Mouse (Mus musculus): ENCODE measurements around the gene Bicdl2. TPM values are rescaled to one million over a fixed set of nuclear protein-coding genes. Genes with fewer than 3 reads are reported as not detected.

Gene Bicdl2
- 0.84 TPM in 1 of 2 replicates, not detected in the other for polyA plus RNA-seq (2015; fragmentation: Nextera tagmentation; extraction: Ambion mirVana)

DNA sequence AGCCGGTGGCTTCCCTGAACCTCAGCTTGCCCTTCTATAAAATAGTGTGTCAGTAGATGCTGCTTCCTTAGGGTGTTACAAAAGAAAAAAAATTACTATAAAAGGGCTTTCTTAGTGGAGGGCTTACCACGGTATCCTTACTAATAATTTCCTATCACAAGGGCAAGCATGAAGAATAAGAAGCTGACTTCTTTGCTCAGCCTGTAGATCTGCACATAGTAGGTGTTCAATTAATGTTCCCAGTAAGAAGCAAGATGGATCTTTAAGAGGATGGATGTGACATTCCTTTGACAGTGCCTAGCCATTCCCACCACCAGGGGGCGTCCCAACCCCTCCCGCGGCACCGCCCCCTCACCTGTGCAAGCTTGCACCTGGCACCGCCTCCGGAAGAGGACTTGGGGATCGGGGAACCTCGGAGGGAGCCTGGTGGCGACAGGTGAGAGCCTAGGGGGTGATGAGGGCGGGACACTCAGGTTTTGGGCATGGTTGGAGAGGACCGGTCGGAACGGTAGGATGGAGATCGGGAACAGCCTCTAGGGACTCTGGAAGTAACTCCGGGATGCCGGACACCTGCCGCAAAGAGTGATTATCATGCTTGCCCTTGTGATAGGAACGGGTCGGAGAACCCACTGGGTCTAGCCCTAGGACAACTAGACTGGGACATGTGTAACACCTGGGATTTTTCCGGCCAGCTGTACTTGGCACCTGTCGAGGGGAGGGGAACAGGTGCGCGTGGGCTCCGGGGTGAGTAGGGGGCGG is at the start of gene Bicdl2:
Bicdl2 (plus strand) TSS at position 390 of the 759 bp plus-strand sequence.
- Histone ChIP-seq H3K4me2 (peak within 1 kb of the TSS; percentile 34), H3K9ac (replicated peaks) (no peak within 1 kb of the TSS), H3K36me3 (no peaks in the 10 kb centered on the region), H3K27ac (replicated peaks) (no peak within 1 kb of the TSS), H3K27me3 (replicated peaks) (peaks cover 47% of the 10 kb centered on the region), H3K4me3 (replicated peaks) (no peak within 1 kb of the TSS; the same call in 1 of the 2 replicates), H3K4me1 (peaks cover 8% of the 10 kb centered on the region; the same call in 1 of the 2 replicates), H3K9me3 (replicated peaks) (no peaks in the 10 kb centered on the region)
- 4% methylated on average over 27 of the region's 27 CpGs for WGBS
- ATAC-seq (ENCODE audit: low FRiP score) = no peak

DNA sequence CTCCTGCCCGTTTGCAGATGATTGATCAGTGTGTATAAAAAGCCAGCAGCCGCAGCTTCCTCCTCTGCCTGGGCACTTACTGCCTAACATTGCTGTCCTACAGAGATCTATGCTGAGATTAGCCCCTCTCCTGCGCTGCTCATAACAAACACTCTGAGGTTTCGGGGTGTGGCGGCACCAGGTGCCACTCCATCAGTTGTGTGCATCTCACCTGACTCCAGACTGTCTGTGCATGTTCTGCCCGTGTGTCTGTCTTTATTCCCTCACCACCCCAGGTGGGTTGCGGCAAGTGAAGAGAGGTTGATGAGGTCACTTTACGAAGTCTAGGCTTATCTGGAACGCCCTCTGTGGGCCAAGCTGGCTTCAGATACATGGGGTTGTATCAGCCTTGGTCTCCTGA is 43.2 kb upstream of the Bicdl2 start:
- no peak overlapping the region for H3K27ac ChIP-seq (replicated peaks)
- ATAC-seq (ENCODE audit: low FRiP score) = no peak
- no peaks in the 10 kb centered on the region for H3K4me1 ChIP-seq
- 67% methylated on average over 9 of the region's 9 CpGs for WGBS
- H3K36me3 ChIP-seq = no peaks in the 10 kb centered on the region
- H3K9ac ChIP-seq (replicated peaks) = no peak overlapping the region
- 0 out of 2 replicates have a peak, but pooled peaks cover 4% of the 10 kb centered on the region for H3K27me3 ChIP-seq (replicated peaks)
- no peaks in the 10 kb centered on the region for H3K9me3 ChIP-seq (replicated peaks)
- H3K4me2 ChIP-seq = no peak overlapping the region
- no peak overlapping the region for H3K4me3 ChIP-seq (replicated peaks)

DNA sequence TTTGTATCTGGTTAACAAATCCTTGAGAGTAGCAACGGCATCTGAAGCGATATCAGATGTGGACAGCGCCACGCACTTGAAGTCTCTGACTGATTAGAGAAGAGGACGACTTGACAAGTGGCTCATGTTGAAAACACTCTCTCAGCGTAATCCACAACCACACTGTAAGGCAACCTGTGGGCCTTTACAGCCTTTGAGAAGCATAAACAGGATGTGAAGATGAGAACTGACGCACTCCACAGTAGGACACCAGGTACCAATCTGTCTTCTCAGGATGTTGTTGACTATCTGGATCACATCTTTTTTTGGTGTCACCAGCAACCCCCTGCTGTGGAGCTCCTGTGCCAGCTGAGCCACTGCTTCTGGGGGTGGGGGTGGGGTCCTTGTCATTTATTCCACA is 40.0 kb upstream of the Bicdl2 start:
- 0 out of 2 replicates have a peak, but pooled peaks cover 4% of the 10 kb centered on the region for H3K27me3 ChIP-seq (replicated peaks)
- WGBS = 86% methylated on average over 7 of the region's 7 CpGs
- H3K4me2 ChIP-seq = no peak overlapping the region
- H3K36me3 ChIP-seq = no peaks in the 10 kb centered on the region
- no peaks in the 10 kb centered on the region for H3K9me3 ChIP-seq (replicated peaks)
- ATAC-seq (ENCODE audit: low FRiP score) = no peak
- H3K27ac ChIP-seq (replicated peaks) = no peak overlapping the region
- H3K4me3 ChIP-seq (replicated peaks) = no peak overlapping the region
- H3K4me1 ChIP-seq = no peaks in the 10 kb centered on the region
- H3K9ac ChIP-seq (replicated peaks) = no peak overlapping the region

DNA sequence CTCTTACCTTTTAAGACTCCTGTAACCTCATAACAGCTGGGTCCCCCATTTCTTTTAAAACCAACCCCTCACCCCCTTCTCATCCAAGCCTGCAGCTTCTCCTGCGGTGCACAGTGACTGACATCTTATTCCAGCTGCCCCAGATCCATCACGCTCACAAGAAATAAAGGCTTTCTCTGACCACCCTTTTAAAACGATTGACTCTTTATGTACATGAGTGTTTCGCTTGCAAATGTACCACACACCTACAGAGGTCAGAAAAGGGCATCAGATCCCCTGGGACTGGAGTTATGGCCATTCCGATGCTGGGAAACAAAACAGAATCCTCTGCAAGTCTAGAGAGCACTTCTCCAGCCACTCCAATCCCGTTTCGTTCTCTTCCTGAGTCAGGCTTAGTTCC is 32.5 kb upstream of the Bicdl2 start:
- no peak for ATAC-seq (ENCODE audit: low FRiP score)
- Histone ChIP-seq H3K36me3 (no peaks in the 10 kb centered on the region), H3K27me3 (replicated peaks) (no peaks in the 10 kb centered on the region), H3K27ac (replicated peaks) (no peak overlapping the region), H3K4me2 (no peak overlapping the region), H3K4me1 (0 out of 2 replicates have a peak, but pooled peaks cover 3% of the 10 kb centered on the region), H3K4me3 (replicated peaks) (no peak overlapping the region), H3K9me3 (replicated peaks) (no peaks in the 10 kb centered on the region), H3K9ac (replicated peaks) (no peak overlapping the region)
- WGBS = 46% methylated on average over 7 of the region's 7 CpGs

DNA sequence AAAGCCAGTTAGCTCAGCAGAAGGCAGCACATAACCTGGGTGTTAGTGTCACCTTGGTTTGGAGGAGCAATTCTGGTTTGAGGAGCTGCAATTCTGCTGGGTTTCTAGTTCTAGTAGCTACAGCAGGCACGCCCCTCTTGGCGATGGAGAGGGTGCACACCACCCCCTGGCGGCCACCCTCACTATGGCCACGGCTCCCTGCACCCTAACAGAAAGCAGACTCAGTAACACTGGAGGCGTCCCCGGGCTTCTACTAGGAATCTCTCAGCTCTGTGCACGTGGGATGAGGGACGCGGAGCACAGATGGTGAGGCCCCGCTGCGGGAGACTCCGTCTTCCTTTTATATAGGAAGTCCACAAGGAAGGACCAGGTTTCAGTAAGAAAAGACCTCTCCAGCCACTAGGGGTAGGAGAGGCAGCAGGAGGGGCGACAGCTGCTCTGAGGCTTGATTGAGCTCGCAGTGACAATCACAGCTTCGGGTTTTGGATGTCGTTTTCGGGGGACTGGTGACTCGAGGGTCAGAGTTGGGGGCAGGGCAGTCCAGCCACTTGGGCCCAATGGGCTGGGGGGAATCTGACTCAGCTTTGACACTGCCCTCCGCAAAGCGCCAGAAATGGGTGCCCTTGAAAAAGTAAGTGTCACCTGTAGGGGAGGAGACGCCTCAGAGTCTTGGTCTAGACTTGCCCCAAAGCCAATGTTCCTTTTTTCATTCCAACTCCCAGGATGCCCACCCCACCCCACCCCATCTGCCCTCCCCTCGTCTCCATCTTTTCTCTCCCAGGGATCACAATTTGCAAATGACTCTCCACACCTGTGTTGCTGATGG is 29.9 kb upstream of the Bicdl2 start:
- 0 out of 2 replicates have a peak, but pooled peaks cover 3% of the 10 kb centered on the region for H3K4me1 ChIP-seq
- no peak overlapping the region for H3K9ac ChIP-seq (replicated peaks)
- H3K4me3 ChIP-seq (replicated peaks) = no peak overlapping the region; the same call in 1 of the 2 replicates
- WGBS = 20% methylated on average over 22 of the region's 22 CpGs
- no peaks in the 10 kb centered on the region for H3K27me3 ChIP-seq (replicated peaks)
- H3K36me3 ChIP-seq = no peaks in the 10 kb centered on the region
- H3K4me2 ChIP-seq = peak overlapping the region; percentile 49
- no peak overlapping the region for H3K27ac ChIP-seq (replicated peaks)
- no peaks in the 10 kb centered on the region for H3K9me3 ChIP-seq (replicated peaks)
- ATAC-seq (ENCODE audit: low FRiP score) = 0 out of 2 replicates have a peak, but pooled peaks have one; percentile 53

DNA sequence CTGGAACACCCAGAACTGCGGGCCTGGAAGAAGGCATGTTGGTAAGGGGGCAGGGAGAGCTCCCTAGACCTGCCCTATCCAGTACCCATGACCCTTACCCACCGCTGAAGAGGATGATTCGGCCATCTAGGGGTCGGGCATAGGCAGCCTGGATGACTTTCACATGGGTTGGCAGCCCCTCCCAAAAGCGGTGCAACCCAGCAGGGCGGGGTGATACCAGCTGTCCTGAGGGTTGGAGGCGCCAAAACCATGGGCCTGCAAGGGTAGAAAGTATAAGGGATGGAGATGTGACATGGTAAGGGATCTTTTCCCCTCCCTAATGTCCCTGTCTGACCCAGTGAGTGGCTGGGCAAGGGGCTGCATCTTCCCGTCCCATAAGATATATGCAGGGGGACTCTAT is 29.1 kb upstream of the Bicdl2 start:
- no peaks in the 10 kb centered on the region for H3K27me3 ChIP-seq (replicated peaks)
- H3K4me3 ChIP-seq (replicated peaks) = no peak overlapping the region
- no peaks in the 10 kb centered on the region for H3K36me3 ChIP-seq
- no peak overlapping the region for H3K9ac ChIP-seq (replicated peaks)
- H3K27ac ChIP-seq (replicated peaks) = no peak overlapping the region
- 0 out of 2 replicates have a peak, but pooled peaks cover 3% of the 10 kb centered on the region for H3K4me1 ChIP-seq
- H3K9me3 ChIP-seq (replicated peaks) = no peaks in the 10 kb centered on the region
- ATAC-seq (ENCODE audit: low FRiP score) = no peak
- WGBS = 89% methylated on average over 8 of the region's 8 CpGs
- H3K4me2 ChIP-seq = no peak overlapping the region

DNA sequence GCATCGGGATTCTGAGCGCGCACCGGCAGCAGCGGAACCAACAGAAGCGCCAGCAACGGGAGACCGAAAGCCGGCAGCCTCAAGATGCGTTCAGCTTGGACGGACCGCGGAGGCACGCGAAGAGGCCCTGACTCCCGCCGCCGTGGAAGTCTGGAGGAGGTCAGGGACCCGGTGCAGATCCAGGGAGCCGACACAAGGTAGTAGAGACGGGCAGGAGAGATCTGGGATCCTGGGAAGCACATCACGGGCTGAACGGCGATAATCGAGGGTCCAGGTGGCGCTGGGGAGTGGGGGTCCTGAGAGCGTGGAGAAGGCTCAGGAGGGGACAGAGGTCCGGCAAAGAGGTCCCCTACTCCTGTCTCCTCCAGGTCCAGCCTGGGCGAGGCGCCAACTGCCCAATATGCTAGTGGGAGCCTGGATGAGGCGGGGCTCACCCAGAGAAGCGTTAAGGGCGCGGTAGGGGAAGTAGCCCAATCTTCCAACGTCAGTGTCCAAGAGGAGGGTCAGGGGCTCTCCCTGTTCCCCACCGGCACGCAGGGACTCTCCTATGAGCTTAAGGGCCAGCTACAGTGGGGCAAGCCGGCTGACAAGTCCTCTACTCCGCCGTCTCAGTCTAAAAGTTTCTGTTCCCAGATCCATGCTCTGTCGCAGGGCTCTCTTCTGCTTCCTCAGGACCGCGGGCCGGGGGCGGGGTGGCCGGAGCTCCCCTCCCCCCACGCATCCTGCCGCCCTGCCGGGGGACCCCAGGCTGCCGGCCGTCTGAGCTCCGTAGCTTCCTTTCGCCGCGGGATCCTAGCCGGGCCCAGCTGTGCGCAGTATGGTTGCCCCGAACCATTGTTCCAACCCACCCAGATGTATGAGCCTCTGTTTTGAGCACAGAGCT is 15.5 kb upstream of the Bicdl2 start, which contains the start of gene Mmp25:
Mmp25 (minus strand) TSS at position 665 of the 883 bp plus-strand sequence.
- H3K4me2 ChIP-seq = peak within 1 kb of the TSS; percentile 66
- peak within 1 kb of the TSS; percentile 34 for H3K9ac ChIP-seq (replicated peaks)
- WGBS = under 1% methylated on average over 58 of the region's 58 CpGs
- H3K4me3 ChIP-seq (replicated peaks) = peak within 1 kb of the TSS; percentile 36
- no peak within 1 kb of the TSS for H3K27ac ChIP-seq (replicated peaks)
- H3K36me3 ChIP-seq = no peaks in the 10 kb centered on the region
- H3K4me1 ChIP-seq = peaks cover 11% of the 10 kb centered on the region
- ATAC-seq (ENCODE audit: low FRiP score) = peak; percentile 14; the same call in 1 of the 2 replicates
- peaks cover 39% of the 10 kb centered on the region for H3K27me3 ChIP-seq (replicated peaks)
- no peaks in the 10 kb centered on the region for H3K9me3 ChIP-seq (replicated peaks)

DNA sequence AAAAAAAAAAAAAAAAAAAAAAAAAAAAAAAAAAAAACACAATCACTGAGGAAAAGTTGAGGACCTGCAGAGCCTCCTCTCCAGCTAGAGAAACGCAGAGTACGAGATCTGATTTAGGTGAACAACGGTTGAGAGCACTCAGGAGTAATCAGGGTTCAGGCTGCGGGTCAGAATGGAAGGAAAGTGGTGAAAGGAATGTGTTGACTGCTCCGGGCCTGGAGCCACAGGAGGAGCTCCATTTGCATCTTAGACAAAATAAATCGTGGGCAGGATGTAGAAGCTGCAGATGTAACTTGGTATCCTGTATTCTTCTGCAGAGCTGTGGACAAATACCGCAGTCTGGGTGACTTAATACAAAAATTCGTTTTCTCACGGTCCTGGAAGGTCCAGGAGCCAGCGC is 14.4 kb upstream of the Bicdl2 start:
- Histone ChIP-seq H3K27me3 (replicated peaks) (peaks cover 39% of the 10 kb centered on the region), H3K9me3 (replicated peaks) (no peaks in the 10 kb centered on the region), H3K9ac (replicated peaks) (no peak overlapping the region), H3K4me1 (peaks cover 11% of the 10 kb centered on the region), H3K4me3 (replicated peaks) (no peak overlapping the region), H3K27ac (replicated peaks) (no peak overlapping the region), H3K4me2 (no peak overlapping the region), H3K36me3 (no peaks in the 10 kb centered on the region)
- 37% methylated on average over 10 of the region's 10 CpGs for WGBS
- no peak for ATAC-seq (ENCODE audit: low FRiP score)

DNA sequence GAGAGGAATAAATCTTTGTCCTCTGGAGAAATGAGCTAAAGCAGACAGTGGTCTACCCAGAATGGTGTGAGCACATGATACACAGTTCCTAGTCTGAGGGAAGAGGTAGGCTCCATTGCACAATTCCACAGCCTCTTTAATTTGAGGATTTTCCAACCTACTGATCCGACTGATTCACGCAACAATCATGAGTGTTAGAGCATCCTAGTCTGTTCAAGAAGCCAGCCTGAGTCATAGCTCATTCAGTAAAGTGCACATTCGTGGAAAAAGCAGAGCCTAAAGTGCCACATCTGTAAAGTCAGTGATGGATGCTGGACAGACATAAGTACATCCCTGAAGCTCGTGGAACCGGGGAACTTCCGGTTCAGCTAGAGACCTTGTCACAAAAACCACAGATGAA is 8.9 kb upstream of the Bicdl2 start:
- Histone ChIP-seq H3K9me3 (replicated peaks) (no peaks in the 10 kb centered on the region), H3K27me3 (replicated peaks) (peaks cover 9% of the 10 kb centered on the region), H3K4me2 (no peak overlapping the region), H3K4me1 (no peaks in the 10 kb centered on the region), H3K36me3 (no peaks in the 10 kb centered on the region), H3K9ac (replicated peaks) (no peak overlapping the region), H3K27ac (replicated peaks) (no peak overlapping the region), H3K4me3 (replicated peaks) (no peak overlapping the region)
- WGBS = 79% methylated on average over 6 of the region's 6 CpGs
- ATAC-seq (ENCODE audit: low FRiP score) = no peak

DNA sequence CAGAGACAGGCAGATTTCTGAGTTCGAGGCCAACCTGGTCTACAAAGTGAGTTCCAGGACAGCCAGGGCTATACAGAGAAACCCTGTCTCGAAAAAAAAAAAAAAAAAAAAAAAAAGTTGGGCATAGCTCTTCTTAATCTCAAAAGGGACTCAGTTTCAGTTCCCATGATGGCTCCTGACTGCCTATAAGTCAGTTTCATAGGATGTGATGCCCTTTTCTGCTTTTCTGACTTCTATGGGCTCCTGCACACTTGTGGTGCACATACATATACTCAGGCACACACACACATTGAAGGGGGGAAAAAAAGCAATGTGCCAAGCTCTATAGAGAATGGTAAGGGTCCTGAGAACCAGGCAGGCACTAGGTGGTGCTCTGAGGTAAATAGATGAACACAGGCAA is 7.0 kb upstream of the Bicdl2 start:
- H3K4me1 ChIP-seq = no peaks in the 10 kb centered on the region
- no peak overlapping the region for H3K4me3 ChIP-seq (replicated peaks)
- 70% methylated on average over 2 of the region's 2 CpGs for WGBS
- H3K4me2 ChIP-seq = no peak overlapping the region
- ATAC-seq (ENCODE audit: low FRiP score) = no peak
- H3K9me3 ChIP-seq (replicated peaks) = no peaks in the 10 kb centered on the region
- H3K36me3 ChIP-seq = no peaks in the 10 kb centered on the region
- no peak overlapping the region for H3K9ac ChIP-seq (replicated peaks)
- H3K27ac ChIP-seq (replicated peaks) = no peak overlapping the region
- H3K27me3 ChIP-seq (replicated peaks) = no peaks in the 10 kb centered on the region; the same call in 1 of the 2 replicates

DNA sequence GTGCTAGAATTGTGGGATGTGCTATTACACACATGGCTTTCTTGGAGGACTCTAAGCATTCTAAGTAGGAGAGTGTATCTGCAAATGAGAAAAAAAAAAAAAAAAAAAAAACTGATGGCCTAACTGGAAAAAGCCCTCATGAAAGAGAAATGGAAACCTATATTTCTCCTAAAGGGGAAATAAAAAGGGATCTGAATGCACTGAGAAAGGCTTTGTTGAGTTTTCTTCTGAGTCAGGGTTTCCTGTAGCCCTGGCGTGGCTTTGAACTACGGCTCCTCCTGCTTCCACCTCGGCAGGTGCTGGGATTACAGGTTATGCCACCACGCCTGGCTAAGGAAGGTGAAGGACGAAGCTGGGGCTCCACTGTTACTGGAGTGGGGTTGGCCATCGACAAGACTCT is 6.3 kb upstream of the Bicdl2 start:
- no peaks in the 10 kb centered on the region for H3K4me1 ChIP-seq
- no peak overlapping the region for H3K9ac ChIP-seq (replicated peaks)
- no peak overlapping the region for H3K4me3 ChIP-seq (replicated peaks)
- no peak for ATAC-seq (ENCODE audit: low FRiP score)
- H3K4me2 ChIP-seq = no peak overlapping the region
- H3K9me3 ChIP-seq (replicated peaks) = no peaks in the 10 kb centered on the region
- no peak overlapping the region for H3K27ac ChIP-seq (replicated peaks)
- no peaks in the 10 kb centered on the region for H3K36me3 ChIP-seq
- WGBS = 69% methylated on average over 6 of the region's 6 CpGs
- peaks cover 2% of the 10 kb centered on the region for H3K27me3 ChIP-seq (replicated peaks)
